Mouse (Mus musculus): ENCODE measurements around the gene Plcb3. TPM values are rescaled to one million over a fixed set of nuclear protein-coding genes. Genes with fewer than 3 reads are reported as not detected.
A peak's percentile ranks its signal among the peaks of the same experiment; 100 is the strongest.

The Plcb3 gene
- total RNA-seq, 2 experiments from 2014 or later, result 0.68 to 1.7 TPM

DNA sequence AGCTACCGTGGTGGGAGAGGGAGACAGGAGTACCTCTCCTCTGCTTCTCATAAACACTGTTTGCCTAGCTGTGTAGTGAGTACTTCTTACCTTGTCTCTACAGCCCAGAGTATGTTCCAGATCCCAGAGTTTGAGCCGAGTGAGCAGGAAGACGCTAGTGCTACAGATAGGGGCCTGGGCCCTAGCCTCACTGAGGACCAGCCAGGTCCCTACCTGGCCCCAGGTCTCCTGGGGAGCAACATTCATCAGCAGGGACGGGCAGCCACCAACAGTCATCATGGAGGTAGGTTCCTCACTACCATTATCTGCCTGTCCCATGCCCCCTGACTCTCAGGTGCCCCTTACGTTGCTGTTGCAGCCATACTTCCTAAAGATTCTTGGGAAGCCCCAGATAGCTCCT is 33.5 kb downstream of the Plcb3 start:
- ATAC-seq (replicated peaks; ENCODE audit: low FRiP score, poor library complexity, severe bottlenecking), result peak; percentile 1; the same call in 1 of the 2 replicates

DNA sequence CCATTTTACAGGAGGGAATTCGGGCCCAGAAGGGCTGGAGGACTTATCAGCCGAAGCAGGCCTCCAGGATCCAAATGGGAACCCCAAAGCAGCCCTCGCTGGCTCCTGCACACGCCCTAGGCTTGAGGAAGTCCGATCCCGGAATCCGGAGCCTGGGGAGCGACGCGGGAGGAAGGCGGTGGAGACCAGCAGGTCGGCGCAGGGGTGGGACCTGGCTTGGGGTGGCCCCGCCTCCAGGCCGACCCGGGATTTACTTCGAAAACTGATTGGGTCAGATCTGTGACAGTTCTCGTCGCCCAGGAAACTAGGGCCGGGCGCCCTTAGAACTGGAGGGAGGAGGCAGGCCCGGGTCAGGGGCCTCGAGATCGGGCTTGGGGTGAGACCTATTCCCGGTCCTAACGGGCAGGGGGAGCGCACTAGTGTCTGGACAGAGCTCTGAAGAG is 34.0 kb downstream of the Plcb3 start, which contains the start of gene Gpr137:
Gene Gpr137, minus strand, starts transcription at position 232 of the 443 bp plus-strand sequence.
- peak; percentile 89 for ATAC-seq (replicated peaks; ENCODE audit: low FRiP score, poor library complexity, severe bottlenecking)

DNA sequence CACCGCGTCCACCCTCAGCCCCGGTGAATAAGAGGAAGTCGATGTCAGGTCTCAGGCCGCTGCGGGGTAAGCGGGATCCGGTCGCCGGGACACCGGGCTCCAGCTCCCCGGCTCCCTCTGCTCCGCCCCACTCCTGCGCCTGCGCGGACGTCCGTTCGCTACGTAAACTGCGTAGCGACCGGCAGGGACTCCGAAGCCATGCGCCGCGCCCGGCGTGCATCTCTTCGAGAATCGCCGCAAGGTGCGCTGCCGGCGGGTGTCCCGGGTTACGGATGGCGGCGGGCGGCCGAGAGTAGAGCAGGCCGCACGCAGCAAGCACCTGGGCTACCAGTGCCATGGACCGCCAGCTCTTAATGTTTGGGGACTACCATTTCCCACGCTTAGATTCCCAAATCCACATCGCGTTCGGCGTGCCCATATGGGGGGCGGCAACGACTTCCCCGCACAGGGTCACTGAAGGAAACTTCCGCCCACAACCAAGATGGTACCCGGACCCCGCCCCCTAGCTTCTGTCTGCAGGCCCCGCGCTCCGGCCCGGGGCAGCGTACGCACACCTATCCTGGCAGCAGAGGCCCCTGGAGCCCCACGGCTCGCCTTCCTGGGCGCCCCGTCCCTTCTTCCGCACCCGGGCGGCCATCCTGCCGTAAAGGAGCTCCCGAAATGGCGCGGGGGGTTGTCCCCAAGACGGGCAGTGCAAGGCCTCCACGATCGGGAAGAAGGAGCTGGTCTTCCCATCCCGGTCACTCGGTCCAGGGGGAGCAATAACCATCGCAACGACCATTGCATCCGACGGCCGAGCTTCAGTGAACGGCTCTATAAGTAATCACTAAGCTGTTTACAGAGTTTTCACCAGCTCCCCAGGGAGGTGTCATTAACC is 34.7 kb downstream of the Plcb3 start, which contains the start of gene Bad:
Gene Bad, plus strand, starts transcription at position 490 of the 877 bp plus-strand sequence.
- peak; percentile 73 for ATAC-seq (replicated peaks; ENCODE audit: low FRiP score, poor library complexity, severe bottlenecking)

DNA sequence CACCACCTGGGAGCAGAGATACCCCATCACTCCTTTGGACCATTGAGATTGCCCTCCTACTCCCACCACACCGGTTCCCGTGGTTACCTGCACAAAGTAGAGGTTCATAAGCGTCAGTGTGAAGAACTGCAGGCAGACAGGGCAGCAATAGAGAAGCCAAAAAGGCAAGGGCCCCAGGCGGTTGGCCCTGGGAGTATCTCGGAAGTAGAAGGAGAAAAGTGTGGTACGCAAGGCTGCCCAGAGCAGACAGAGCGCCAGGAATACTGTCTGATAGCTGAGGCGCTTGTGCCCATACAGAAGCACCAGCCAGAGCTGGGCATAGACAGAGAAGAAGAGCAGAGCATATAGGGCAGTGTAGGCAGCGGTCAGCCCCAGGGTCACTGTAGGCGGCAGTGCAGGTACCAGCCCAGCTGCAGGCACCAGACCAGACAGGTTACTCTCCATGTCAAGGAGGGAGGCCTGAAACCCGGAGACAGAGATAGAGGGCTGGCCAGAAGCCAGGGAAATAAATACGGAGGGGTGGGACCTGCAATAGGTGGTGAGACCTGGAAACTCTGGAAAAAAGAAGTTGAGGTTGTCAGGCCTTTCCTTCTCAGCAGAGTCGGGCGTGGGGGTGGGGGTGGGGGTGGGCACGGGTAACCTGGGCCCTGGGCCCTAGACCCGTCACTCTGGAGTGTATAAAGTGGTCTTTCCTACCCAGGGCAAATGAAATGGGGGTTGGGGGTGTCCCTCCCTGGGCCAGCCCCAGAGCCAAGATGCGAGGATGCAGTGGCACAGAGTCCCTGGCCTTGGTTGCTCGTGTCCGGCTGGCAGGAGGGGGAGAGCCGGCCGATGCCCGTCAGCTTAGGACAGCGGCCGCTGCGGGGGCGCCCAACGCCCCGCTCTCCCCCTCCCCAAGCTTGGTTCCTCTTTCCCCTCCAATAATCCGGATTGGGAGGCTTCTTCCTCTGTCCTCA is 35.6 kb downstream of the Plcb3 start:
- no peak for ATAC-seq (replicated peaks; ENCODE audit: low FRiP score, poor library complexity, severe bottlenecking)

DNA sequence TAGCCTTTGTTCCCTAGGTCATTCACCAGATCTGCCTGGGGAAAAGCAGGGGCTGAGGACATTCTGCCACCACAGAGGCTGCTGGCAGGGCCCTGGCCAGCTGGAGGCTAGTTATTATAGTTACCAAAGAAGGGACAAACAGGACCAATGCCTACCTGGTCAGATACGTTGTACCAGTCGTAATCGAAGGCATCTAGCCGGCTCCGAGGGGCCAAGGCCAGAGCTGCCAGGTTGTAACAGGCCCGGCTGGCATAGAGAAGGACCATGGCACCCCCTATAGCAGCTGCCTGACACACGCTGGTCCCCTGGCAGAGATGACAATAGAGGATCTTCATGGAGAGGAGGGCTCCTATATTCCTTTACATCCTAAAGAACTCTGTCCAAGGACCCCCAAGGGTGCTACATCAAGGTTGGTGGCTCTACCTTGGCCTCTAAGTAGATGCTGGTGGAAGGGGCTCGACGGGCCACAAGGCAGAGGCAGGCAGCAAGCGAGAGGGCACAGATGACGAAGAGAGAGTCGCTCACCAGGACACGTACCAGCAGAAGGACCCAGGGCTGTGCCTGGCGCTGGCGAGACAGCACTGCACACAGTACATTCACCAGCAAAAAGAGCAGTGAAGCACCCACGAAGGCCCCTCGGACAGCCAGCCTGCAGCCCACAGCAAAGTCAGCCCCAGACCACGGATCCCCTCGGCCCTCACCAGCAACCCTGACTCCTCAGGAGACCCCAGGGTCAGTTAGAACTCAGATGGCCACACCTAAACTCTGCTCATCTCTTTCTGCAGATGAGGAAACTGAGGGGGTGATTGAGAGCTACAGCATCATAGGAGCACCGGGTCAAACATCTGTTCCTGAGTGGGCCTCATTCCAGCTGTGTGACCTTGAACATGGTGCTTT is 36.9 kb downstream of the Plcb3 start:
- ATAC-seq (replicated peaks; ENCODE audit: low FRiP score, poor library complexity, severe bottlenecking), result no peak

DNA sequence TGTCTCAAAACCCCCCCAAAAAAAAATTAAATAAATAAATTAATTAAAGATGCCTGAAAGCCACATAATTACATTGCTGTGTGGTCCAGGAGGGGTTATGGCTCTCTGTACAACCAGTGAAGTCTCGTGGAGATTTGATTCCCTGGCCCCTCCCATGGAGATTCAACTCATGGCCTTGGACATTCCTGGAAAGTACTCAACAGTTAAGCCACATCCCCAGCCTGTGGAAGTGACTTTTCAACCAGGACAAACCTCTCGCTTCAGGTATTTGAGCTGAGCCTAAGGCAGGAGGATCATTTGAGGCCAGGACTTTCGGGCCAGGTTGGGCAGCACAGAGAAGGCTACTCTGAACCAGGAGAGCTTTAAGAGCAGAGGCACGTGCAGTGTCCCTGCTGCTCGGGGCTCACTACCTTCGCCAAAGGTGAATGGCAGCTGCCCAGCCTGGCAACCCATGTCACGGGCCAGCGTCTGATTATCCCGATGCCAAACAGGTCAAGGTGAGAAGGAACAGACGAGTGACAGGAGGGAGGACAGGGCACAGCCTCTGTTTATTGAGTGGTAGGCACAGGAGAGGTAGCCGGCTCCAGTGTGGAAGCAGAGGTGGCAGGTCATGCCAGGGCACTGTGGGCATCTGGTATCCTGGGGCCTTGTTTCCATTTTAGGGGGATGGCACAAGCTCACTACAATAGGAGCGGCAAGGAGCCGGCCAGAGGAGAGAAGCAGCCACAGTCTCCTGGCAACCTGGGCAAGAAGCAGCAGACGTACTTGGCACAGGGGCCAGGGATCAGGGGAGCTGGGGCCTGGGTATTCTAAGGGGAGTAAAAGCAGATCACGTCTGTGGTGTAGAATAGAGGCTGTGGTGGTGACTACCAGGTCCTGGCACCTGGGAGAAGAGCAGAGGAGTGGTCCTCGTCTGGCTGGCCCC is 38.5 kb downstream of the Plcb3 start:
- ATAC-seq (replicated peaks; ENCODE audit: low FRiP score, poor library complexity, severe bottlenecking), result no peak

DNA sequence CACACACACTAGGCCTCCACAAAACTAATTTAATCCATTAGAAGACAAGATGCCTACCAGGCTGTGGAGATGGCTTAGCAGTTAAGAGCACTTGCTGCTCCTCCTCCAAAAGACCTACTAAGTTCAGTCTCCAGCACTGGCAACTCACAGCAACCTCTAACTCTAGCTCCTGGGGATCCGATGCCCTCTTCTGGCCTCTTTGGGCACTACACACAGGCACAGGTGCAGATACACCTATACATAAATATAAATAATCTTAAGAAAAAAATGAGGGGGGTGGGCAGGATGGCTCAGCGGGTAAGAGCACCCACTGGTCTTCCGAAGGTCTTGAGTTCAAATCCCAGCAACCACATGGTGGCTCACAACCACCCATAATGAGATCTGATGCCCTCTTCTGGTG is 40.0 kb downstream of the Plcb3 start:
- ATAC-seq (replicated peaks; ENCODE audit: low FRiP score, poor library complexity, severe bottlenecking), result no peak

DNA sequence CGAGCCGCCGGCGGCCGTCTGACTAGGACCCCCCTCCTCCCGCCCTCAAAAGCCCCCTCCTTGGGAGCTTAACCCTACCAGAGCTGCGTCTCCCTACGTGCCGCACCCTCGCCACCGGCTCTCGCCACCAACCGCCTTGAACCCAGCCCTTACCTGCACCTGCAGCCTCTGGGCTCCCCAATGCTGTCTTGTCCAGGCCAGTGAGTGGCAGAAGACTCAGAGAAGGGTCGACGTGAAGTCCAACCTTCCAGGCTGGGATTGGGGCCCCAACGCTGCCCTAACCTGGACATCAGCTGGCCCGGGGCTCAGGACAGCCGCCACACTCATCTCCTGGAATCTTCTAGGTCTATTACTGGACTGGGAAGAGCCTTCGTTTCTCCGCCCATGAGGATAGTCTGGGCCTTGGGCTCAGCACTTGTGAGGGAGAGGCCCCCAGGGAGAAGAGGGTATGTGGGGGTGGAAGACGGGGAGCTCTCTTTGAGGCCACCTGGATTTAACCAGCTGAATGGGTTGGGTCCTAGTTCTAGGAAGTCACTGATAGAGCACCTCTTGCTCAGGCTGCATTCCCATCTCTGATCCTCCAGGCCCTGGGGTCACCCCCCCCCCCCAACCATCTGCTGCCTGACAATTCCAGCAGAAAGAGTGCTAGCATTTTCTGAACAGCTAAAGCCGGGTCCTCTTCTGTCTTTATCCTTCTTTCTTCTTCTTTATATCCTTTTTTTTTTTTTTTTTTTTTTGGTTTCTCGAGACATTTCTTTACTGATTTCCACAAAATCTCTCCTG is 41.9 kb downstream of the Plcb3 start, which contains the start of gene Kcnk4:
Gene Kcnk4, minus strand, starts transcription at position 321 of the 783 bp plus-strand sequence.
- no peak for ATAC-seq (replicated peaks; ENCODE audit: low FRiP score, poor library complexity, severe bottlenecking)

DNA sequence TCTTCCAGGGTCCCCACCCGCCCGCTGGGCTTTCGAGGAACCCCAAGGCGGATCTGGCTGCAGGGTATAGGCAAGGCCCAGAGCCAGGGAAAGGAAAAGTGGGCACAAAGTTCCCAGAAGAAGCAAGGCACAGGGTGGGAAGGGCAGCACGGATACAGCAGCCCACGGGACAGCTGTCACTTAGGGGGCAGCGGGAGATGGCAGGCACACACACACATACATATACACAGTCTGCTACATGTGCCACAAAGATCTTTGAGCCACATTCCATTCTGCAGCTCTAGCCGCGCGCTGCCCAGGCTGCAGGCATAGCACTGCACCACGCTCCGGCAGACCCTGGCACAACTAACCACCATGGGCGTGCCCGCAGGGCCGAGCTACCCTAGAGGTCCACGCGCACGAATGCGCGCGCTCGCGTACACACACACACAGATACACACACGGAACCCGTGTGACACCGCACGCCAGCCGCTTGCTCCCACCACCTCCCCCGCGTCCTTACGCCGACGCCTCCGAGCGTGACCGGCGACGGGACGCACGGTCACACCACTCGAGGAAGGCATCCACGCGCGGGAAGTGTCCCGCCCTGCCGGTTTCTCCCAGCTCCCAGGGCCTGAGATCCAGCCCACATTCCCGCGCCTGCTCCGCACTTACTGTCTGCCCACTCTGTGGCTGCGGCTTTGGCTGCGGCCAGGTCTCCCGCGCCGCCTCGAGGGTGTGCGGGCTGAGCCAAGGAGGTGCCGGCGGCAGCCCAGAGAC is 42.7 kb downstream of the Plcb3 start:
- no peak for ATAC-seq (replicated peaks; ENCODE audit: low FRiP score, poor library complexity, severe bottlenecking)

DNA sequence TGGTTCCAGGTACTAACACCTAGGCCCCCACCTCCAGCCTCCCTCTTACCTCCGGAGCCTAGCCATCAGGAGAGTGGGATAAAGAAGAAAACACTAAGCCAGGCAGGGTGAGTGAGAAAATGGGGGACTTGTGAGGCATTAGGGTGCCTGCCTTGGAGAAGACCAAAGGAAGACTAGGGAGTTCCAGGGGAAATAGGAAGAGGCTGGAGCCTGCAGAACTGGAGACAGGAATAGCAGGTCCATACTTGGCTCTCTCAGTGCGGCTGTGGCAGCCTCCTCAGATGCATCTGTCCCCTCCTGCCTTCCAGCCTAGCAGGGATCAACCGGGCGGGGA is 43.2 kb downstream of the Plcb3 start:
- no peak for ATAC-seq (replicated peaks; ENCODE audit: low FRiP score, poor library complexity, severe bottlenecking)

DNA sequence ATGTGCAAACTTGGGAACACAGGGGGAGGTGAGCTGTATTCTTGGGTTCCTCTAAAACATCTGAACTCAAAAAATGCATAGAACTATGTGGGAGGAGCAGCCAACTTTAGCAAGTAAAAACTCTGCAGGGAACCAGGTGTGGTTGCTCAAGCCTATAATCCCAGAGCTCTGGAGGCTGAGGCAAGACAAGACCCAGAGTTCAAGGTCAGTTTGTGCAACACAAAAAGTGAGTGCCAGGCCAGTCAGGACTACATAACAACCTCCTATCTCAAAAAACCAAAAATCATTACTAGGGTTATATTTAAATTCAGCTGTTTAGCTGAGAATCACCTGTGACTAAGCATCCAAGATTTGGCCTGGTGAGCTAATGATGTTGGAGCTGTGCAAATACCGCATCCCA is 44.3 kb downstream of the Plcb3 start:
- no peak for ATAC-seq (replicated peaks; ENCODE audit: low FRiP score, poor library complexity, severe bottlenecking)

DNA sequence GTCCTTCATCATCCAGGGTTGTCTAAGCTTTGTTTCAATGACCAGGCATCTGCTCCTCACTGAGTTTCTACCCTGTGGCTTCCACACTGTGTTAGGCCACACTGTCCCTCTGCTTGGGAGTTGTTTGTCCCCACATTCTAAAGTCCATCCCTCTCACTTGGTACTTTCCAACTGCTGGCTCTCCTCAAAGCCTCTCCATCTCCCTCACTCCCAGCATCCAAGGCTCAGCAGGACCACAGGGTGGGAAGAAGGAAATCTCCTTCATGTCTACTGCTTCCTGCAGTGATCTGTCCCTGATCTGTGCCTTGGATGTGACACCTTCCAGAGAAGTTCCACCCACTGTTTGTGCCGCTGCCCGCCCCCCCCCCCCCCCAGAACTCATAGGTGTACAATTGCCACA is 45.3 kb downstream of the Plcb3 start:
- ATAC-seq (replicated peaks; ENCODE audit: low FRiP score, poor library complexity, severe bottlenecking), result no peak

DNA sequence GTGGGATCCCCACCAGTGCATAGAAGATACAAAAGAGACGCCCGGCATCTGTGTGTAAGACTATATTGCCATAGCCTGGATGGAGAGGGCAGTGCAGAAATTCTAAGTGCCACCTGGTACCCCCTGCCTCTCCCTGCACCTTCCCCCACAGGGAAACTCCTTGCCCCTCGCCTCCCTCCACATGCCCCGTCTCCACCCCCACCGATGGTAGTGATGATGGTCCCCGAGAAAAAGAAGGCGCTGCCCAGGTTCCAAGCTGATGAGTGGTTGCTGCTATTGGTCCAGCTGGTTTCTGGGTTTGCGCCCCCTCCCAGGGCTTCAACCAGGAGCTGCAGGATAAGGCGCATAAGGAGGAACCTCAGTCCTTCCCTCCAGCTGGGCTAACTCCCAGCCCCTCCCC is 48.2 kb downstream of the Plcb3 start:
- ATAC-seq (replicated peaks; ENCODE audit: low FRiP score, poor library complexity, severe bottlenecking), result no peak

DNA sequence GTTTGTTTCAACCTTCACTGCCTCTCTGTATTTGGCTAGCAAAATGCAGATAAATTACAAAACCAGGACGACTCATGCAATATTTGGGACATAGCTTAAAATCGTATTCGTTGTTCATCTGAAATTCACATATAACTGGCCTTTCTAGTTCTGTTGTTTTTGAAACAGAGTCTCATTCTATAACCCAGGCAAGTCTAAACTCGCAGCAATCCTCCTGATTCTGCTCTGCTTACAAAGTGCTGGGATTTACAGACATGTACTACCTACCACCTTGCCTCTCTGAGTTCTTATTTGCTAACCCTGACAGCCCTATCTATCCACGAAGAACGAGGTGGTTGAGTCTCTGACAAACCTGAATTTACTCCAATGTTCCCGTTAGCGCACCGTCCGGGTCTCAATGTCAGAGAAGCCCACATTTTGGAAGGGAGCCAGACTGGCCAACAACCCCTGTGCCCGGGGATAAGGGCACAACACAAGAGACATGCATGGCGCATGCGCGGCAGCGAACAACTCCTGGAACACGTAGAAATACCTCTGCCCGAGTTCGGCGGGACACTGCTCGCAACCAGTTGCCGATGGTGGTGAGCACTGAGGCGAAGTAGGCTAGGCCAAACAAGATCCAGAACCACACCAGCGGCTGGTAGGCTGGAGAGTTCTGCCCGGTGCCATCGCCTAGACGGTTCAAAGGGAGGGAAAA is 49.6 kb downstream of the Plcb3 start:
- no peak for ATAC-seq (replicated peaks; ENCODE audit: low FRiP score, poor library complexity, severe bottlenecking)

DNA sequence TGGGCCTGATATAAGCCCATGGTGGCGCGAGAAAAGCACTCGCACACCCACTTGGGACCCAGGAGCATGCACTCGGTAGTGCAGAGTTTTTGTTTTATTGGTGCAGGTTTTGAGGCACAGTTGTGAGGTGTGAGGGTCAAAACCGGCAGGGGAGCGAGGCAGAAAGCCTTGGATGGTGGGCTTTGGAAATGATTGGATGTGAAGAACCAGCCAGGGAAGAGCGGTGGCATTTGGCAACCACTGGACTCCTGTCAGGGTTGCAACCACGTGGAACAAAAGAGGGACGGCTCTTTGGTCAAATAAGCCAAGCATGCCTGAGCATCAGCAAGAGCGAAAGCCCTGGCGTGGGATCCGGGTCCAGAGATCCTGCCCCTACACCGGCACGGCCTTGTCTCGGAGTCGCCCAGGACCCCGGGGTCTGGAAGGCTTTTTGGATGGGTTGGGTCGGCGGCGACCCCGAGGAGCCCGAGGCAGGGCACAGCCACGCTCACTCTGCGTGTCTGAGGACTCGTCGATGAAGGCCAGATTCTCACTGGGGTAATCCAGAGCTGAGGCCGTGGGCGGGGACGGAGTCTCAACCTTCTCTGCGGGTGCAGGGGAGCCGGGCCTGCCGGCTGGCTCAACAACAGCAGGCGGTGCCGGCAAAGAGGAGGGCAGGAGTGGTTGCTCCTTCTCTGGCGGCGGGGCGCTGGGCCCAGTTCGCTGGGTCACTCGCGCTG is 50.5 kb downstream of the Plcb3 start:
- ATAC-seq (replicated peaks; ENCODE audit: low FRiP score, poor library complexity, severe bottlenecking), result no peak

DNA sequence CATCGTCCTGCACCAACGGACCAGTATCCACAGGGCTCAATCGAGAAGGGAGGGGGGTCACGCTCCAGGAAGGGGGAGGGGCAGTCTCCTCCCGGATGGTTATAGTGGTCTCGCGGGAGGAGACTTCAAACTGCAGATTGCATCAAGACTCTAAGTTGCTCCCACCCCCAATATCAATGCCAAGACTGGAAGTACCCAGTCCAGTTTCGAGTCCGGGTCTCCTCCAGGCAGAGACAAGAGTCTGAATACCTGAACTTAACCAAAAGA is 51.0 kb downstream of the Plcb3 start, which contains the start of gene Catsperz:
Gene Catsperz, minus strand, starts transcription at position 74 of the 267 bp plus-strand sequence.
- no peak for ATAC-seq (replicated peaks; ENCODE audit: low FRiP score, poor library complexity, severe bottlenecking)
